Mouse (Mus musculus) liver, postnatal 0 days (tissue): ENCODE data around the gene Ndufs2.
A peak's percentile ranks its signal among the peaks of the same experiment; 100 is the strongest.

Experiments
- CTCF ChIP-seq: sonication (generic); IDR thresholded peaks from 2 replicates; pipeline ENCODE4 v1.5.1; 2016; ENCODE audit warnings: antibody characterized with exemption, low read depth
- EP300 ChIP-seq: IDR thresholded peaks from 2 replicates; pipeline ENCODE4 v1.6.1; 2016; ENCODE audit warnings: antibody characterized with exemption, low read depth, mild to moderate bottlenecking

GRCm38 (mm10) chr1:171224857-171225256, 26.3 kb downstream of the Ndufs2 start, which contains the start of gene Apoa2:
- TF ChIP-seq CTCF (0 out of 2 replicates have a peak, but pooled peaks have one; percentile 4), EP300 (peak; percentile 69)
